Mouse (Mus musculus): Measurements from ENCODE around the gene Chrnb1.

DNA sequence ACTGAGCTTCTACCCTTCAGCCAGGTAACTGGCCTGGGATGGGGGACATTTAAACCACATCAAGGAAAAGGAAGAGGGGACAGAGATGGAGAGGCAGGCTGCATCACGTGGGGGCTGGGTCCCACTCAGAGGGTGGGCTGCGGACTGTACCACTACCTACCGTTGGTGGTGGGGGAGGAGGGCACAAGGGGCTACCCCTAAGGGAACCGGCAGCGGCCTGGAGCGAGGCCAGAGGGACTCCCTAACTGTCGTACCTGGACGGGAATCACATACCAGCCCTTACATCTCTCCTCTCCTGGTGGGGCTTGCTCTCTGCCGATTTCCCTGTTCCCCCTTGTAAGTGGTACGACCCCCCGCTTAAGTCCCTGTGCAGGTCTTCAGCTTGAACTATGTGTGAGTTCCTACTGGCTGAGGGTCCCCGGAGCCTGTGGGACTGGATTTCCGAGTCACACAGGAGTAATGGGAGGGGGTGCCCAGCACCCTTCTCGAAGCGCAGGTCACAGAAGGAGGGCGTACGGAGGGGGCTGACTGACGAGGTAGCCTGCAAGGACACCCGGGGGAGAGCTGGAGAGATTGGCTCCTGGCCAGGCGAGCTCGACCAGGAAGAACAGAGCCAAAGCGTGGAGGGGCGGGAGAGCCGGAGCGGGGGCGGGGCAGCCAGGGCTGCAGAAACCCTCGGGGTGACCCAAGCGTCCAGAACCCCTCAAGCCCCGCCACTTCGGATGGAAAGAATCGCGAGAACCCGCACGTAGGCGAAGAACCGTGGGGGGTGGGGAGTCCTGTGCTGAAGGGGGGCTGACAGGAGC is 4.9 kb upstream of the Chrnb1 start:
- no peak for TF ChIP-seq POLR2A (IDR thresholded peaks at IDR 0.05; ENCODE audit: borderline replicate concordance, insufficient read depth, low read length)
- TF ChIP-seq CTCF (IDR thresholded peaks at IDR 0.05; ENCODE audit: borderline replicate concordance, insufficient read depth, low read depth, low read length), result no peak

All from cerebellum, adult 2 months (tissue).